Mouse (Mus musculus) intestine, postnatal 0 days (tissue): ENCODE measurements at regions not wholly inside any gene's neighbourhood (a gene's known extent, or its start where the extent isn't known, plus 50 kb on each side); places are given as distances from the start of the nearest gene placed in this dataset.

ENCODE experiments used
- ATAC-seq: fragments of 200-750 bp; cut with Nextera tagmentation; 2 replicates; pipeline ENCODE4 v1.8.0; 2017; ENCODE audit warnings: mild to moderate bottlenecking, moderate TSS enrichment, moderate library complexity
- H3K27ac ChIP-seq: fragments of 300-500 bp; sonication (generic); 2 replicates; pipeline ENCODE4 v1.5.1; 2014; ENCODE audit warnings: mild to moderate bottlenecking, low read depth, low read length, moderate library complexity
- H3K27me3 ChIP-seq: fragments of 300-500 bp; sonication (generic); replicated peaks from 2 replicates; pipeline ENCODE4 v1.6.1; 2014; ENCODE audit warnings: low read length, mixed read lengths; ENCODE audit not compliant: control insufficient read depth, insufficient read depth
- H3K36me3 ChIP-seq: fragments of 300-500 bp; sonication (generic); 2 replicates; pipeline ENCODE4 v1.6.1; 2014; ENCODE audit warnings: mild to moderate bottlenecking, moderate library complexity; ENCODE audit not compliant: control insufficient read depth, insufficient read depth
- H3K4me1 ChIP-seq: fragments of 300-500 bp; sonication (generic); replicated peaks from 2 replicates; pipeline ENCODE4 v1.6.1; 2014; ENCODE audit warnings: antibody characterized with exemption, low read length, mixed read lengths; ENCODE audit not compliant: control insufficient read depth, insufficient read depth
- H3K4me2 ChIP-seq: fragments of 300-500 bp; sonication (generic); replicated peaks from 2 replicates; pipeline ENCODE4 v1.6.1; 2014; ENCODE audit warnings: low read depth, mild to moderate bottlenecking, moderate library complexity
- H3K4me3 ChIP-seq: fragments of 300-500 bp; sonication (generic); 2 replicates; pipeline ENCODE4 v1.5.1; 2014; ENCODE audit warnings: low read depth, low read length
- H3K9ac ChIP-seq: fragments of 300-500 bp; sonication (generic); 2 replicates; pipeline ENCODE4 v1.6.1; 2014; ENCODE audit warnings: mild to moderate bottlenecking, low read depth, low read length
- H3K9me3 ChIP-seq: fragments of 300-500 bp; sonication (generic); 2 replicates; pipeline ENCODE4 v1.6.1; 2016; ENCODE audit warnings: mixed run types; ENCODE audit not compliant: control insufficient read depth
- CTCF ChIP-seq: sonication (generic); IDR thresholded peaks from 2 replicates; pipeline ENCODE4 v1.5.1; 2016; ENCODE audit warnings: low read depth, mild to moderate bottlenecking, control low read depth, antibody characterized with exemption, moderate library complexity
- WGBS: fragments of 180-500 bp; shearing (Covaris S2); extraction: QIAGEN DNeasy Blood & Tissue Kit; methylation state at CpG from one replicate; pipeline ENCODE4 v1.1.7; 2014; 5-methylcytosine and 5-hydroxymethylcytosine counted together

GRCm38 (mm10) chr5:111575376-111575775 lies 158.2 kb downstream of the Mn1 start:
- Histone ChIP-seq H3K4me2 (no peak overlapping the region), H3K9me3 (no peaks in the 10 kb centered on the region), H3K36me3 (no peaks in the 10 kb centered on the region), H3K9ac (no peak overlapping the region), H3K4me3 (no peak overlapping the region), H3K4me1 (no peaks in the 10 kb centered on the region), H3K27me3 (no peaks in the 10 kb centered on the region), H3K27ac (no peak overlapping the region)
- no peak for TF ChIP-seq CTCF
- ATAC-seq = no peak
- WGBS = 66% methylated on average over 5 of the region's 5 CpGs

GRCm38 (mm10) chr5:111577441-111577840 lies 156.3 kb upstream of the Gm26897 start:
- Histone ChIP-seq H3K4me3 (no peak overlapping the region), H3K9ac (no peak overlapping the region), H3K27ac (no peak overlapping the region), H3K4me1 (no peaks in the 10 kb centered on the region), H3K4me2 (no peak overlapping the region), H3K27me3 (0 out of 2 replicates have a peak, but pooled peaks cover 10% of the 10 kb centered on the region), H3K36me3 (no peaks in the 10 kb centered on the region), H3K9me3 (no peaks in the 10 kb centered on the region)
- 33% methylated on average over 5 of the region's 5 CpGs for WGBS
- no peak for ATAC-seq
- TF ChIP-seq CTCF = peak; percentile 22; the same call in 1 of the 2 replicates

- Histone ChIP-seq H3K4me3 (no peak overlapping the region), H3K4me1 (no peaks in the 10 kb centered on the region), H3K27me3 (0 out of 2 replicates have a peak, but pooled peaks cover 10% of the 10 kb centered on the region), H3K9me3 (no peaks in the 10 kb centered on the region), H3K27ac (no peak overlapping the region), H3K4me2 (no peak overlapping the region), H3K36me3 (no peaks in the 10 kb centered on the region), H3K9ac (no peak overlapping the region)
- no peak for ATAC-seq
- 72% methylated on average over 5 of the region's 5 CpGs for WGBS
- TF ChIP-seq CTCF = no peak
These were observed 155.6 kb upstream of the Gm26897 start for GRCm38 (mm10) chr5:111578088-111578487.

- no peak overlapping the region for H3K4me2 ChIP-seq
- H3K27me3 ChIP-seq = 0 out of 2 replicates have a peak, but pooled peaks cover 10% of the 10 kb centered on the region
- WGBS = 18% methylated on average over 12 of the region's 12 CpGs
- no peak overlapping the region for H3K9ac ChIP-seq
- H3K9me3 ChIP-seq = no peaks in the 10 kb centered on the region
- no peak overlapping the region for H3K27ac ChIP-seq
- ATAC-seq = no peak
- H3K4me3 ChIP-seq = no peak overlapping the region
- H3K36me3 ChIP-seq = no peaks in the 10 kb centered on the region
- no peak for TF ChIP-seq CTCF
- H3K4me1 ChIP-seq = no peaks in the 10 kb centered on the region
These were observed 154.6 kb upstream of the Gm26897 start for GRCm38 (mm10) chr5:111578977-111579727.

- no peak overlapping the region for H3K27ac ChIP-seq
These were observed 152.6 kb upstream of the Gm26897 start for GRCm38 (mm10) chr5:111580870-111581771.

GRCm38 (mm10) chr5:111582004-111582403 lies 151.7 kb upstream of the Gm26897 start:
- H3K4me3 ChIP-seq = no peak overlapping the region
- ATAC-seq = no peak
- peak; percentile 58 for TF ChIP-seq CTCF
- H3K4me2 ChIP-seq = peak overlapping the region; percentile 44; the same call in 1 of the 2 replicates
- H3K9me3 ChIP-seq = no peaks in the 10 kb centered on the region
- no peak overlapping the region for H3K9ac ChIP-seq
- no peak overlapping the region for H3K27ac ChIP-seq
- H3K36me3 ChIP-seq = no peaks in the 10 kb centered on the region
- 45% methylated on average over 9 of the region's 9 CpGs for WGBS
- H3K4me1 ChIP-seq = no peaks in the 10 kb centered on the region
- 0 out of 2 replicates have a peak, but pooled peaks cover 10% of the 10 kb centered on the region for H3K27me3 ChIP-seq

More at GRCm38 (mm10) chr5:111580870-111581771, 152.6 kb upstream of the Gm26897 start:
- TF ChIP-seq CTCF = no peak
- 8% methylated on average over 31 of the region's 31 CpGs for WGBS
- no peaks in the 10 kb centered on the region for H3K36me3 ChIP-seq
- H3K27me3 ChIP-seq = 0 out of 2 replicates have a peak, but pooled peaks cover 10% of the 10 kb centered on the region
- ATAC-seq = no peak
- H3K9me3 ChIP-seq = no peaks in the 10 kb centered on the region
- no peak overlapping the region for H3K9ac ChIP-seq
- peak overlapping the region; percentile 12; the same call in 1 of the 2 replicates for H3K4me3 ChIP-seq
- peak overlapping the region; percentile 44 for H3K4me2 ChIP-seq
- H3K4me1 ChIP-seq = no peaks in the 10 kb centered on the region
